Mouse (Mus musculus): ENCODE measurements around the gene Gm49721.
"Not testable (repeated sequence)": the region's sequence is repeated elsewhere in the genome, so short reads cannot be mapped to it uniquely, and the experiment has no call there.

The Gm49721 gene

GRCm38 (mm10) chr17:6979380-6979779 lies 676 bp downstream of the Gm49721 start:
- in situ Hi-C loops (cut with MboI, MseI) = not testable (repeated sequence)

- in situ Hi-C loops (cut with MboI, MseI) = not testable (repeated sequence)
These were observed 1.4 kb downstream of the Gm49721 start for GRCm38 (mm10) chr17:6980144-6980543.

GRCm38 (mm10) chr17:6986118-6986517 lies 7.4 kb downstream of the Gm49721 start:
- in situ Hi-C loops (cut with MboI, MseI) = not testable (repeated sequence)

GRCm38 (mm10) chr17:6995504-6995903 lies 16.8 kb downstream of the Gm49721 start:
- in situ Hi-C loops (cut with MboI, MseI) = loop anchor here (5.0 kb wide), 1 partner anchor 1137 kb away; no protein-coding TSS in a partner anchor

- in situ Hi-C loops (cut with MboI, MseI) = loop anchor here (5.0 kb wide), 1 partner anchor 1135 kb away; no protein-coding TSS in a partner anchor
These were observed 18.1 kb downstream of the Gm49721 start for GRCm38 (mm10) chr17:6996826-6997225.

GRCm38 (mm10) chr17:6997778-6998490 lies 19.2 kb downstream of the Gm49721 start:
- in situ Hi-C loops (cut with MboI, MseI) = loop anchor here (5.0 kb wide), 1 partner anchor 1134 kb away; no protein-coding TSS in a partner anchor

- in situ Hi-C loops (cut with MboI, MseI) = not testable (repeated sequence)
These were observed 23.3 kb downstream of the Gm49721 start for GRCm38 (mm10) chr17:7001790-7002585.

- in situ Hi-C loops (cut with MboI, MseI) = not testable (repeated sequence)
These were observed 24.7 kb downstream of the Gm49721 start for GRCm38 (mm10) chr17:7003392-7003791.

- in situ Hi-C loops (cut with MboI, MseI) = not testable (repeated sequence)
These were observed 26.9 kb downstream of the Gm49721 start for GRCm38 (mm10) chr17:7005646-7006045.

GRCm38 (mm10) chr17:7008885-7009284 lies 30.2 kb downstream of the Gm49721 start:
- in situ Hi-C loops (cut with MboI, MseI) = not testable (repeated sequence)

GRCm38 (mm10) chr17:7009440-7009839 lies 30.7 kb downstream of the Gm49721 start:
- in situ Hi-C loops (cut with MboI, MseI) = not testable (repeated sequence)

- in situ Hi-C loops (cut with MboI, MseI) = loop anchor here in 1 of 2 experiments (5.0 kb wide), 1 partner anchor 1107 kb away; no protein-coding TSS in a partner anchor
These were observed 31.2 kb downstream of the Gm49721 start for GRCm38 (mm10) chr17:7009901-7010300.

- in situ Hi-C loops (cut with MboI, MseI) = loop anchor here in 1 of 2 experiments (5.0 kb wide), 1 partner anchor 1103 kb away; no protein-coding TSS in a partner anchor
These were observed 35.5 kb downstream of the Gm49721 start for GRCm38 (mm10) chr17:7014190-7014589.

- in situ Hi-C loops (cut with MboI, MseI) = not testable (repeated sequence)
These were observed 46.6 kb downstream of the Gm49721 start, which contains the start of gene Gm1604a for GRCm38 (mm10) chr17:7025257-7025656. TSS of gene Gm1604a (plus strand) at chr17:7025568.

- in situ Hi-C loops (cut with MboI, MseI) = not testable (repeated sequence)
These were observed 47.2 kb downstream of the Gm49721 start for GRCm38 (mm10) chr17:7025764-7026346.

- in situ Hi-C loops (cut with MboI, MseI) = loop anchor here in 1 of 2 experiments (10.0 kb wide), 1 partner anchor 1065 kb away; no protein-coding TSS in a partner anchor
These were observed 51.5 kb downstream of the Gm49721 start for GRCm38 (mm10) chr17:7030204-7030603.

- in situ Hi-C loops (cut with MboI, MseI) = loop anchor here in 1 of 2 experiments (10.0 kb wide), 1 partner anchor 1064 kb away; no protein-coding TSS in a partner anchor
These were observed 52.0 kb downstream of the Gm49721 start for GRCm38 (mm10) chr17:7030622-7031174.

- in situ Hi-C loops (cut with MboI, MseI) = loop anchor here in 1 of 2 experiments (10.0 kb wide), 1 partner anchor 1061 kb away; no protein-coding TSS in a partner anchor
These were observed 54.8 kb downstream of the Gm49721 start for GRCm38 (mm10) chr17:7033192-7034166.

- in situ Hi-C loops (cut with MboI, MseI) = loop anchor here (5.0 to 25.0 kb wide), 3 partner anchors 107 to 988 kb away; partner anchors contain the start of genes Rnaset2b (in 1 of the 2) and Tagap1 (in 1 of the 2)
These were observed 90.4 kb downstream of the Gm49721 start for GRCm38 (mm10) chr17:7068997-7069539.
